Comparison of ENCODE assay signal across 8 mouse cellular contexts in genomic region chr11:70016669-70017068, GRCm38 (mm10). TPM values are rescaled to one million over a fixed set of nuclear protein-coding genes. Genes with fewer than 3 reads are reported as not detected.
DNase-seq lines count a peak whose midpoint lies in the region; ATAC-seq and TF ChIP-seq lines count a peak whose summit lies in the region.

Dlg4 (plus strand) TSS chr11:70016942.

- no peak for ATAC-seq in lung, embryonic 14.5 days (ENCODE audit: insufficient read depth)
- no peak for ATAC-seq in embryonic facial prominence, embryonic 12.5 days (ENCODE audit: insufficient number of reproducible peaks, insufficient read depth, low FRiP score, low TSS enrichment)
- ATAC-seq in hindbrain, embryonic 12.5 days (ENCODE audit: low FRiP score), result no peak
- ATAC-seq in liver, embryonic 15.5 days (ENCODE audit: insufficient read depth), result no peak

- TF ChIP-seq CTCF in lung, embryonic 14.5 days (IDR thresholded peaks at IDR 0.05; ENCODE audit: low read depth), result no peak

- H3K27me3 ChIP-seq in lung, embryonic 14.5 days (ENCODE audit: insufficient read depth, low read length), result no peaks in the 10 kb centered on the region
- no peaks in the 10 kb centered on the region for H3K27me3 ChIP-seq in embryonic facial prominence, embryonic 12.5 days
- no peaks in the 10 kb centered on the region for H3K27me3 ChIP-seq in hindbrain, embryonic 12.5 days
- H3K27me3 ChIP-seq in liver, embryonic 15.5 days, result peaks cover 3% of the 10 kb centered on the region; the same call in 1 of the 2 replicates

- H3K9me3 ChIP-seq in lung, embryonic 14.5 days (ENCODE audit: low read depth, low read length), result no peaks in the 10 kb centered on the region
- H3K9me3 ChIP-seq in embryonic facial prominence, embryonic 12.5 days, result no peaks in the 10 kb centered on the region
- H3K9me3 ChIP-seq in hindbrain, embryonic 12.5 days (replicated peaks), result no peaks in the 10 kb centered on the region
- H3K9me3 ChIP-seq in liver, embryonic 15.5 days (replicated peaks), result no peaks in the 10 kb centered on the region

- peak within 1 kb of the TSS; percentile 38; the same call in 1 of the 2 replicates for H3K27ac ChIP-seq in lung, embryonic 14.5 days (ENCODE audit: low read depth)
- peak within 1 kb of the TSS; percentile 95 for H3K27ac ChIP-seq in embryonic facial prominence, embryonic 12.5 days
- H3K27ac ChIP-seq in hindbrain, embryonic 12.5 days, result peak within 1 kb of the TSS; percentile 94
- no peak within 1 kb of the TSS for H3K27ac ChIP-seq in liver, embryonic 15.5 days (replicated peaks)

- H3K9ac ChIP-seq in lung, embryonic 14.5 days, result peak within 1 kb of the TSS; percentile 80
- peak within 1 kb of the TSS; percentile 89 for H3K9ac ChIP-seq in embryonic facial prominence, embryonic 12.5 days
- H3K9ac ChIP-seq in hindbrain, embryonic 12.5 days, result peak within 1 kb of the TSS; percentile 96
- no peak within 1 kb of the TSS; the same call in 1 of the 2 replicates for H3K9ac ChIP-seq in liver, embryonic 15.5 days

- 69% methylated on average over 3 of the region's 3 CpGs for WGBS in lung, embryonic 14.5 days
- WGBS in embryonic facial prominence, embryonic 12.5 days, result 80% methylated on average over 3 of the region's 3 CpGs
- WGBS in hindbrain, embryonic 12.5 days, result 78% methylated on average over 3 of the region's 3 CpGs
- 55% methylated on average over 3 of the region's 3 CpGs for WGBS in liver, embryonic 15.5 days (ENCODE audit: insufficient replicate concordance)

- DNase-seq in lung, embryonic 14.5 days, result no peak
- no peak for DNase-seq in lung, postnatal 25 days (ENCODE audit: low spot score)
- DNase-seq in embryo, embryonic 9.5 days (ENCODE audit: extremely low spot score), result no peak
- DNase-seq in cerebellum, adult 8-10 months, result no peak
- DNase-seq in right cerebral cortex, postnatal 10 days (ENCODE audit: low spot score in 2 of 2), result no peak

- H3K4me2 ChIP-seq in lung, embryonic 14.5 days, result peak within 1 kb of the TSS; percentile 93
- H3K4me2 ChIP-seq in embryonic facial prominence, embryonic 12.5 days (replicated peaks), result peak within 1 kb of the TSS; percentile 88
- peak within 1 kb of the TSS; percentile 91 for H3K4me2 ChIP-seq in hindbrain, embryonic 12.5 days (replicated peaks)
- peak within 1 kb of the TSS; percentile 88; the same call in 1 of the 2 replicates for H3K4me2 ChIP-seq in liver, embryonic 15.5 days

- H3K4me1 ChIP-seq in lung, embryonic 14.5 days (ENCODE audit: insufficient read depth), result peaks cover 14% of the 10 kb centered on the region
- peaks cover 46% of the 10 kb centered on the region for H3K4me1 ChIP-seq in embryonic facial prominence, embryonic 12.5 days
- peaks cover 50% of the 10 kb centered on the region for H3K4me1 ChIP-seq in hindbrain, embryonic 12.5 days
- H3K4me1 ChIP-seq in liver, embryonic 15.5 days (replicated peaks), result peaks cover 67% of the 10 kb centered on the region

- H3K4me3 ChIP-seq in lung, embryonic 14.5 days (ENCODE audit: low read depth, low read length), result peak within 1 kb of the TSS; percentile 66; the same call in 1 of the 2 replicates
- peak within 1 kb of the TSS; percentile 81 for H3K4me3 ChIP-seq in embryonic facial prominence, embryonic 12.5 days
- peak within 1 kb of the TSS; percentile 71; the same call in 1 of the 2 replicates for H3K4me3 ChIP-seq in hindbrain, embryonic 12.5 days
- H3K4me3 ChIP-seq in liver, embryonic 15.5 days (replicated peaks), result peak within 1 kb of the TSS; percentile 47

- peaks cover 25% of the 10 kb centered on the region for H3K36me3 ChIP-seq in lung, embryonic 14.5 days (ENCODE audit: insufficient read depth)
- peaks cover 28% of the 10 kb centered on the region for H3K36me3 ChIP-seq in embryonic facial prominence, embryonic 12.5 days
- peaks cover 19% of the 10 kb centered on the region for H3K36me3 ChIP-seq in hindbrain, embryonic 12.5 days
- peaks cover 19% of the 10 kb centered on the region for H3K36me3 ChIP-seq in liver, embryonic 15.5 days (replicated peaks)

RNA-seq across cellular contexts. Expression of gene Dlg4, which starts in this region (rescaled TPM):
- 5.9 and 7.4 TPM in 2 replicates for polyA plus RNA-seq in lung, embryonic 14.5 days (2014; fragmentation: Nextera tagmentation; extraction: Ambion mirVana)
- polyA plus RNA-seq in embryonic facial prominence, embryonic 12.5 days (2016; fragmentation: Nextera tagmentation; extraction: Ambion mirVana), result 12.6 and 14.9 TPM in 2 replicates
- 23.0 and 28.5 TPM in 2 replicates for polyA plus RNA-seq in hindbrain, embryonic 12.5 days (2016; fragmentation: Nextera tagmentation; extraction: Ambion mirVana)
- polyA plus RNA-seq in liver, embryonic 15.5 days (2015; fragmentation: Nextera tagmentation; extraction: Ambion mirVana), result 0.63 and 0.93 TPM in 2 replicates
